Mouse (Mus musculus) erythroblast, adult 5-6 weeks (primary cell): Measurements from ENCODE around the gene Ubash3a. TPM values are rescaled to one million over a fixed set of nuclear protein-coding genes. Genes with fewer than 3 reads are reported as not detected.
"Not testable (repeated sequence)": the region's sequence is repeated elsewhere in the genome, so short reads cannot be mapped to it uniquely, and the experiment has no call there.

Experiments
- ATAC-seq: replicated peaks from 2 replicates; pipeline ENCODE4 v1.8.0; 2016; ENCODE audit warnings: moderate number of reproducible peaks, mild to moderate bottlenecking, moderate TSS enrichment, inconsistent platforms; ENCODE audit not compliant: poor library complexity, low FRiP score, severe bottlenecking
- total RNA-seq, 2 experiments: library from RNA; stranded (forward) in 1 of 2; stranded (reverse) in 1 of 2; fragments of 150-400 nt in 1 of 2; fragments of 200-764, 138-1000 nt in 1 of 2; gene quantifications; 2 replicates each; pipeline versions ENCODE4 v1.2.3 to v1.2.4; 2015 to 2017; ENCODE audit warnings: low replicate concordance in 2 of 2

Gene Ubash3a
- total RNA-seq, 2 experiments from 2014 or later: 9.6 to 27.5 TPM

- no peak for ATAC-seq
Measured at GRCm38 (mm10) chr17:31258310-31258865, 50.7 kb downstream of the Ubash3a start.

GRCm38 (mm10) chr17:31259145-31259544 lies 51.5 kb downstream of the Ubash3a start:
- ATAC-seq: no peak

GRCm38 (mm10) chr17:31259825-31260224 lies 52.2 kb downstream of the Ubash3a start:
- no peak for ATAC-seq

- no peak for ATAC-seq
Measured at GRCm38 (mm10) chr17:31260430-31260829, 52.8 kb downstream of the Ubash3a start.

- no peak for ATAC-seq
Measured at GRCm38 (mm10) chr17:31261352-31261751, 53.7 kb downstream of the Ubash3a start.

GRCm38 (mm10) chr17:31262715-31263114 lies 55.0 kb downstream of the Ubash3a start:
- no peak for ATAC-seq

- ATAC-seq: no peak
Measured at GRCm38 (mm10) chr17:31263770-31264169, 56.1 kb downstream of the Ubash3a start.

- ATAC-seq: no peak
Measured at GRCm38 (mm10) chr17:31264372-31264771, 56.7 kb downstream of the Ubash3a start.

- ATAC-seq: no peak
Measured at GRCm38 (mm10) chr17:31265171-31265572, 57.5 kb downstream of the Ubash3a start.

- no peak for ATAC-seq
Measured at GRCm38 (mm10) chr17:31265831-31266230, 58.2 kb downstream of the Ubash3a start.

- ATAC-seq: no peak
Measured at GRCm38 (mm10) chr17:31266321-31266950, 58.8 kb downstream of the Ubash3a start.

- ATAC-seq: no peak
Measured at GRCm38 (mm10) chr17:31267138-31267537, 59.5 kb downstream of the Ubash3a start.

- ATAC-seq: no peak
Measured at GRCm38 (mm10) chr17:31267603-31268002, 59.9 kb downstream of the Ubash3a start.

- no peak for ATAC-seq
Measured at GRCm38 (mm10) chr17:31268016-31268415, 60.3 kb downstream of the Ubash3a start.

GRCm38 (mm10) chr17:31269761-31270160 lies 62.1 kb downstream of the Ubash3a start:
- no peak for ATAC-seq

- ATAC-seq: no peak
Measured at GRCm38 (mm10) chr17:31270246-31270645, 62.6 kb downstream of the Ubash3a start.

- not testable (repeated sequence) for ATAC-seq
Measured at GRCm38 (mm10) chr17:31270736-31271135, 63.1 kb downstream of the Ubash3a start.

GRCm38 (mm10) chr17:31271136-31271851 lies 63.6 kb downstream of the Ubash3a start:
- ATAC-seq: no peak

GRCm38 (mm10) chr17:31272416-31273165 lies 64.9 kb downstream of the Ubash3a start:
- no peak for ATAC-seq

GRCm38 (mm10) chr17:31273631-31274030 lies 66.0 kb downstream of the Ubash3a start:
- ATAC-seq: no peak
